Mouse (Mus musculus) embryonic facial prominence, embryonic 11.5 days (tissue): ENCODE data around the gene Stx16. TPM values are rescaled to one million over a fixed set of nuclear protein-coding genes. Genes with fewer than 3 reads are reported as not detected.

Source experiments
- ATAC-seq: fragments of 200-750 bp; cut with Nextera tagmentation; replicated peaks from 2 replicates; pipeline ENCODE4 v1.8.0; 2017; ENCODE audit warnings: low read depth; ENCODE audit not compliant: insufficient number of reproducible peaks, low FRiP score, low TSS enrichment
- DNase-seq: peaks from one replicate; pipeline ENCODE4 v3.0.0-alpha.2; 2015; ENCODE audit warnings: low spot score
- H3K27ac ChIP-seq: fragments of 300-500 bp; sonication (generic); replicated peaks from 2 replicates; pipeline ENCODE4 v1.5.1; 2014; ENCODE audit warnings: mild to moderate bottlenecking, low read depth, low read length, control low read depth
- H3K27me3 ChIP-seq: fragments of 300-500 bp; sonication (generic); 2 replicates; pipeline ENCODE4 v1.6.1; 2014; ENCODE audit warnings: mild to moderate bottlenecking, low read length, moderate library complexity, mixed read lengths; ENCODE audit not compliant: control insufficient read depth, insufficient read depth
- H3K36me3 ChIP-seq: fragments of 300-500 bp; sonication (generic); replicated peaks from 2 replicates; pipeline ENCODE4 v1.6.1; 2014; ENCODE audit warnings: low read depth, mild to moderate bottlenecking, low read length, moderate library complexity, mixed read lengths; ENCODE audit not compliant: control insufficient read depth, insufficient read depth
- H3K4me1 ChIP-seq: fragments of 300-500 bp; sonication (generic); 2 replicates; pipeline ENCODE4 v1.6.1; 2014; ENCODE audit warnings: low read length, mixed read lengths; ENCODE audit not compliant: control insufficient read depth, insufficient read depth
- H3K4me2 ChIP-seq: fragments of 300-500 bp; sonication (generic); 2 replicates; pipeline ENCODE4 v1.6.1; 2014; ENCODE audit warnings: low read depth, mild to moderate bottlenecking, control low read depth, low read length, moderate library complexity
- H3K4me3 ChIP-seq: fragments of 300-500 bp; sonication (generic); 2 replicates; pipeline ENCODE4 v1.5.1; 2014; ENCODE audit warnings: low read depth, low read length, control low read depth
- H3K9ac ChIP-seq: fragments of 300-500 bp; sonication (generic); replicated peaks from 2 replicates; pipeline ENCODE4 v1.6.1; 2014; ENCODE audit warnings: mild to moderate bottlenecking, control low read depth, low read length
- H3K9me3 ChIP-seq: fragments of 300-500 bp; sonication (generic); replicated peaks from 2 replicates; pipeline ENCODE4 v1.6.1; 2016; ENCODE audit warnings: mild to moderate bottlenecking, low read length, inconsistent platforms, mixed read lengths; ENCODE audit not compliant: control insufficient read depth
- WGBS: fragments of 180-500 bp; shearing (Covaris S2); extraction: QIAGEN DNeasy Blood & Tissue Kit; methylation state at CpG from one replicate; pipeline ENCODE4 v1.1.7; 2014; 5-methylcytosine and 5-hydroxymethylcytosine counted together
- polyA plus RNA-seq: library from polyadenylated mRNA; unstranded; fragments of >200 nt; fragmentation: Nextera tagmentation; extraction: Ambion mirVana; gene quantifications from 2 replicates; pipeline ENCODE4 v1.2.1, GENCODE M21; 2014

The Stx16 gene
- polyA plus RNA-seq, 1 experiment from 2014 or later: 6.7 TPM

GRCm38 (mm10) chr2:174069532-174070049, 6.5 kb upstream of the Stx16 start:
- ATAC-seq (no peak), DNase-seq (no peak)
- Histone ChIP-seq H3K4me1 (no peaks in the 10 kb centered on the region), H3K9me3 (no peaks in the 10 kb centered on the region), H3K27ac (no peak overlapping the region), H3K4me3 (no peak overlapping the region), H3K4me2 (no peak overlapping the region), H3K36me3 (no peaks in the 10 kb centered on the region), H3K27me3 (no peaks in the 10 kb centered on the region), H3K9ac (no peak overlapping the region)
- 53% methylated on average over 3 of the region's 3 CpGs for WGBS

- WGBS: 89% methylated on average over 5 of the region's 5 CpGs
Measured at GRCm38 (mm10) chr2:174071406-174071805, 4.7 kb upstream of the Stx16 start.

GRCm38 (mm10) chr2:174073156-174073790, 2.8 kb upstream of the Stx16 start:
- no peak for ATAC-seq
- no peaks in the 10 kb centered on the region for H3K36me3 ChIP-seq
- no peaks in the 10 kb centered on the region for H3K27me3 ChIP-seq
- no peak for DNase-seq
- no peak overlapping the region for H3K9ac ChIP-seq
- no peak overlapping the region for H3K4me2 ChIP-seq
- WGBS: 72% methylated on average over 5 of the region's 5 CpGs
- no peak overlapping the region for H3K4me3 ChIP-seq
- no peak overlapping the region for H3K27ac ChIP-seq
- peaks cover 5% of the 10 kb centered on the region for H3K4me1 ChIP-seq
- no peaks in the 10 kb centered on the region for H3K9me3 ChIP-seq

More at GRCm38 (mm10) chr2:174071406-174071805, 4.7 kb upstream of the Stx16 start:
- H3K36me3 ChIP-seq: no peaks in the 10 kb centered on the region
- H3K4me2 ChIP-seq: no peak overlapping the region
- DNase-seq (no peak), ATAC-seq (no peak)
- H3K4me3 ChIP-seq: no peak overlapping the region
- peaks cover 5% of the 10 kb centered on the region for H3K4me1 ChIP-seq
- H3K27ac ChIP-seq: no peak overlapping the region
- no peak overlapping the region for H3K9ac ChIP-seq
- no peaks in the 10 kb centered on the region for H3K27me3 ChIP-seq
- no peaks in the 10 kb centered on the region for H3K9me3 ChIP-seq

GRCm38 (mm10) chr2:174074621-174075020, 1.5 kb upstream of the Stx16 start:
- ATAC-seq: peak; percentile 31; the same call in 1 of the 2 replicates
- 0% methylated on average over 7 of the region's 13 CpGs for WGBS
- H3K9ac ChIP-seq: peak overlapping the region; percentile 71
- H3K4me2 ChIP-seq: peak overlapping the region; percentile 73
- peak overlapping the region; percentile 32 for H3K4me3 ChIP-seq
- H3K4me1 ChIP-seq: peaks cover 5% of the 10 kb centered on the region
- no peaks in the 10 kb centered on the region for H3K36me3 ChIP-seq
- H3K9me3 ChIP-seq: no peaks in the 10 kb centered on the region
- peak overlapping the region; percentile 94 for H3K27ac ChIP-seq
- no peaks in the 10 kb centered on the region for H3K27me3 ChIP-seq
- DNase-seq: peak; percentile 73

GRCm38 (mm10) chr2:174075072-174075570, 987 bp upstream of the Stx16 start:
- Histone ChIP-seq H3K27me3 (no peaks in the 10 kb centered on the region), H3K9me3 (no peaks in the 10 kb centered on the region), H3K4me2 (peak overlapping the region; percentile 73), H3K4me3 (peak overlapping the region; percentile 32), H3K4me1 (peaks cover 5% of the 10 kb centered on the region), H3K36me3 (no peaks in the 10 kb centered on the region), H3K27ac (peak overlapping the region; percentile 94), H3K9ac (peak overlapping the region; percentile 71)
- under 1% methylated on average over 22 of the region's 22 CpGs for WGBS
- DNase-seq (no peak), ATAC-seq (no peak)

- H3K27ac ChIP-seq: peak overlapping the region; percentile 94
- WGBS: under 1% methylated on average over 22 of the region's 22 CpGs
- H3K4me1 ChIP-seq: peaks cover 5% of the 10 kb centered on the region
- no peaks in the 10 kb centered on the region for H3K9me3 ChIP-seq
- no peaks in the 10 kb centered on the region for H3K27me3 ChIP-seq
- peak; percentile 58 for ATAC-seq
- peak overlapping the region; percentile 81 for H3K4me3 ChIP-seq
- H3K9ac ChIP-seq: peak overlapping the region; percentile 83
- no peaks in the 10 kb centered on the region for H3K36me3 ChIP-seq
- peak overlapping the region; percentile 73 for H3K4me2 ChIP-seq
- peak; percentile 62 for DNase-seq
Measured at GRCm38 (mm10) chr2:174076433-174076824, 321 bp downstream of the Stx16 start.

- no peaks in the 10 kb centered on the region for H3K36me3 ChIP-seq
Measured at GRCm38 (mm10) chr2:174077004-174077695, 1.0 kb downstream of the Stx16 start.

More at GRCm38 (mm10) chr2:174077004-174077695, 1.0 kb downstream of the Stx16 start:
- Histone ChIP-seq H3K4me2 (peak overlapping the region; percentile 73), H3K27ac (peak overlapping the region; percentile 94; the same call in 1 of the 2 replicates), H3K4me1 (peaks cover 5% of the 10 kb centered on the region), H3K9me3 (no peaks in the 10 kb centered on the region), H3K9ac (peak overlapping the region; percentile 83), H3K4me3 (peak overlapping the region; percentile 81), H3K27me3 (no peaks in the 10 kb centered on the region)
- WGBS: 0% methylated on average over 19 of the region's 19 CpGs
- no peak for ATAC-seq
- DNase-seq: peak; percentile 32
